Mouse (Mus musculus): ENCODE results near the gene Ptpro. TPM values are rescaled to one million over a fixed set of nuclear protein-coding genes. Genes with fewer than 3 reads are reported as not detected.

Gene Ptpro
- total and polyA plus RNA-seq, 3 experiments: 0.11 to 0.16 TPM; not detected in 1

- Histone ChIP-seq H3K9ac (ENCODE audit: insufficient read depth, low read depth) (no peak overlapping the region), H3K4me2 (ENCODE audit: insufficient read depth, low read depth, poor library complexity, severe bottlenecking) (no peak overlapping the region), H3K9me3 (replicated peaks; ENCODE audit: low read length) (no peaks in the 10 kb centered on the region), H3K27me3 (replicated peaks) (no peaks in the 10 kb centered on the region), H3K27ac (ENCODE audit: insufficient read depth, low read depth) (no peak overlapping the region), H3K36me3 (replicated peaks in 1 of 2; ENCODE audit: control insufficient read depth in 1 of 2, insufficient read depth in 1 of 2, low read length in 1 of 2) (no peaks in the 10 kb centered on the region), H3K4me1 (ENCODE audit: control insufficient read depth in 1 of 2, insufficient read depth in 2 of 2) (peaks cover 0 to 15% of the 10 kb centered on the region in 2 experiments; a peak in 2 of 4 replicates), H3K79me2 (replicated peaks; ENCODE audit: control insufficient read depth, extremely low read depth, insufficient read depth, poor library complexity, severe bottlenecking) (no peaks in the 10 kb centered on the region), H3K4me3 (replicated peaks in 1 of 3; ENCODE audit: low read depth in 2 of 3, low read length in 2 of 3, poor library complexity in 1 of 3) (no peak overlapping the region)
- TF ChIP-seq ETS1 (conservative IDR thresholded peaks at IDR 0.05; ENCODE audit: low read depth, low read length) (no peak), ZNF384 (IDR thresholded peaks at IDR 0.05; ENCODE audit: low read depth, low read length) (no peak), NELFE (IDR thresholded peaks at IDR 0.05; ENCODE audit: low read depth, low read length) (no peak), ZKSCAN1 (IDR thresholded peaks at IDR 0.05; ENCODE audit: borderline replicate concordance, low read depth, low read length) (no peak), POLR2A (IDR thresholded peaks at IDR 0.05; ENCODE audit: low read depth, low read length) (no peak), MXI1 (IDR thresholded peaks at IDR 0.05; ENCODE audit: low read depth, low read length) (no peak), MYC (IDR thresholded peaks at IDR 0.05; ENCODE audit: low read depth, low read length) (no peak), MEF2A (IDR thresholded peaks at IDR 0.05; ENCODE audit: borderline replicate concordance, low read depth, low read length) (no peak), E2F4 (IDR thresholded peaks at IDR 0.05; ENCODE audit: insufficient replicate concordance, low read depth, low read length) (no peak), POLR2AphosphoS2 (IDR thresholded peaks at IDR 0.05; ENCODE audit: low read depth, low read length) (no peak), TCF12 (IDR thresholded peaks at IDR 0.05; ENCODE audit: low read depth, low read length) (no peak), ELF1 (IDR thresholded peaks at IDR 0.05; ENCODE audit: low read depth, low read length) (no peak), NRF1 (IDR thresholded peaks at IDR 0.05; ENCODE audit: low read depth, low read length) (no peak), MAX (IDR thresholded peaks at IDR 0.05; ENCODE audit: low read length) (no peak), USF1 (IDR thresholded peaks at IDR 0.05; ENCODE audit: low read depth, low read length) (no peak), MAFK (IDR thresholded peaks at IDR 0.05; ENCODE audit: insufficient replicate concordance, low read length) (no peak)
- in situ Hi-C loops (cut with MboI; ENCODE audit: low pct_ligation_motif_present, low pct_unique_long_range_greater_than_20kb, low sequenced_read_pairs): no loop called here
- DNase-seq (ENCODE audit: extremely low read depth): no peak
- dilution Hi-C loops (cut with MboI; ENCODE audit: extremely low pct_ligation_motif_present, extremely low pct_unique_long_range_greater_than_20kb, low sequenced_read_pairs): no loop called here
Measured at GRCm38 (mm10) chr6:137456064-137456463, 203.9 kb downstream of the Ptpro start.

DNA sequence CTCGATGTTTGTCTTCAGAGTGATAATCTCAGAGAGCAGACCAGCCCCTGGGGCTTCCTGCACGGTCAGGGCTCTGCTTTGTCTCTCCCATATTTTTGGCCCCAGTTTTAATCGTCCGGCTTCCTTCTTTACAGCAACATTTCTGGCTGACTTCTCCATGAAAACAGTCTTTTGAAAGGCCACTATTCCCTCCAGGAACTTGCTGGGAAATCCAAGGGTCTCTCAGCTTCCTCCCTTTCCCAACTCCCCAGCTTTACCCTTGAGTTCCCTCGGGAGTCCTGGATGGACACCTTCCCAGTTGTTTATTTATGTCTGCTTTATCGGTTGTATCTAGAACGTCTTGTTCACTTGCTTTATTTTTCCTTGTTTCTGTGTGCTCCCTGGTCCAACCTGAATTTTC lies 205.1 kb downstream of the Ptpro start:
- in situ Hi-C loops (cut with MboI; ENCODE audit: low pct_ligation_motif_present, low pct_unique_long_range_greater_than_20kb, low sequenced_read_pairs): no loop called here
- H3K36me3 ChIP-seq (replicated peaks in 1 of 2; ENCODE audit: control insufficient read depth in 1 of 2, insufficient read depth in 1 of 2, low read length in 1 of 2): no peaks in the 10 kb centered on the region
- no peak for TF ChIP-seq ZNF384 (IDR thresholded peaks at IDR 0.05; ENCODE audit: low read depth, low read length)
- TF ChIP-seq SIN3A (IDR thresholded peaks at IDR 0.05; ENCODE audit: low read length): no peak
- TF ChIP-seq RCOR1 (conservative IDR thresholded peaks at IDR 0.05; ENCODE audit: low read depth, low read length): no peak
- TF ChIP-seq MAZ (IDR thresholded peaks at IDR 0.05; ENCODE audit: low read depth, low read length): no peak
- no peak for TF ChIP-seq NELFE (IDR thresholded peaks at IDR 0.05; ENCODE audit: low read depth, low read length)
- no peak for TF ChIP-seq MAFK (IDR thresholded peaks at IDR 0.05; ENCODE audit: insufficient replicate concordance, low read length)
- TF ChIP-seq ELF1 (IDR thresholded peaks at IDR 0.05; ENCODE audit: low read depth, low read length): no peak
- H3K4me3 ChIP-seq (replicated peaks in 1 of 3; ENCODE audit: low read depth in 2 of 3, low read length in 2 of 3, poor library complexity in 1 of 3): no peak overlapping the region
- H3K9me3 ChIP-seq (replicated peaks; ENCODE audit: low read length): no peaks in the 10 kb centered on the region
- H3K4me2 ChIP-seq (ENCODE audit: insufficient read depth, low read depth, poor library complexity, severe bottlenecking): no peak overlapping the region
- H3K27me3 ChIP-seq (replicated peaks): no peaks in the 10 kb centered on the region
- no peak overlapping the region for H3K27ac ChIP-seq (ENCODE audit: insufficient read depth, low read depth)
- no peaks in the 10 kb centered on the region for H3K79me2 ChIP-seq (replicated peaks; ENCODE audit: control insufficient read depth, extremely low read depth, insufficient read depth, poor library complexity, severe bottlenecking)
- no peak overlapping the region for H3K9ac ChIP-seq (ENCODE audit: insufficient read depth, low read depth)
- peaks cover 0 to 15% of the 10 kb centered on the region in 2 experiments; a peak in 2 of 4 replicates for H3K4me1 ChIP-seq (ENCODE audit: control insufficient read depth in 1 of 2, insufficient read depth in 2 of 2)
- DNase-seq (ENCODE audit: extremely low read depth): no peak
- dilution Hi-C loops (cut with MboI; ENCODE audit: extremely low pct_ligation_motif_present, extremely low pct_unique_long_range_greater_than_20kb, low sequenced_read_pairs): no loop called here
